Mouse (Mus musculus) embryo, embryonic 10.5 days (tissue): ENCODE data around the gene Saa3.
A peak's percentile ranks its signal among the peaks of the same experiment; 100 is the strongest.
"Not testable (repeated sequence)": the region's sequence is repeated elsewhere in the genome, so short reads cannot be mapped to it uniquely, and the experiment has no call there.

Source experiments
- DNase-seq: peaks from one replicate; pipeline ENCODE4 v3.0.0-alpha.2; 2015; ENCODE audit warnings: low spot score

The Saa3 gene

DNA sequence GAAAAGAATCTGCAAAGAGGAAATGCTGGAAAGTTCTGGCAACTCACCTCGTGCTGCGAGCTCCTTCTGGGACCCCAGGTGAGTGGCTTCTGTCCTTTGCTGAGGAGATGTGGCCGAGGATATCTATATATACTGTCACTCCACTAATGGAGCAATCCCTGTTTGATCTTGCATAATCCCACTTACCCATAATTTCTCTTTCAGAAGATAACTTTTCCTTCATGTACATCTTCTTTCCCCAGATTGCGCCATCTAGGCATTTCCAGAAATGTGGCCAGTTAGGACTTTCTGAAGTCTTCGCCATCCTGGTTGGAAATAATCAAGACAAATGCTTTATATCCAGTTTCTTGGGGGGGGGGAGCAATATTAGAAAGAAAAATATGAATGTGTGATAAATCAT lies at the start of gene Saa3:
Saa3 (minus strand) TSS at position 101 of the 400 bp plus-strand sequence.
- DNase-seq, result no peak

DNA sequence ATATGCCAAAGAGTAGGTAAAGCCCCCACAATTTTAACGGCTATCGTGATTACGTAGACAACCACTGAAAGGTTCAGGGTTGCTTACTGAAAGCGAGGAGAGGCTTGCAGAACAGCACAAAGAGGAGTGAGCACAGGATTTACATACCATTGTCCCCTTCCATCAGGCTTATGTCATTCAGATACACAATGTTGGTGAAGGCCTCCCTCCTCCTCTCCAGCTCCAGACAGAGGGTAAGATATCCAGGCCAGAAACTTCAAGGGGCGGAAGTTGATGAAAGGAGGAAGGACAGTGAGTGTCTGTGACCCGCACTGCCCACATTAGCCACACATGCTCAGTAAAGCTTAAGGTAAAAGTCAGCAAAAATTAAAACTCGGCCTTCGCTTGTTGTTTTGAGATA lies 49.2 kb upstream of the Saa3 start:
- DNase-seq, result no peak

DNA sequence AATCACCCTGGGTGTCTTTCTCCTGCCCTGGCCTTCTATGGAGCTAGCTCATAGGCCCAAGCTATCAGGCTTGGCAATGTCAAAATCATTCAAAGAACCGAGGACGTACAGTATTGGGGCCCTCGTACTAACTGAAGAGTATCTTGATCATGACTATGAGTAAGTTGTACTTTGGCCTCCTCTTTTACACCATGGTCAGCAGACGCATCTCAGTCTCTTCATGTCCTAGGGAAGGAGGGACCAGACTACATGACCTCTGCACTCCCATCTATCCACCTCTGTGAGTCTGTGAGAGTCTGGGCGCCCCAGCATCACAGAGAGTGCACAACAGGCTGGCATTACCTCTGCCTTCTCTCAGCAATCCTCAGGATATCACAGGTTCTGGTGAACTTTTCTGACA lies 47.1 kb upstream of the Saa3 start:
- no peak for DNase-seq

DNA sequence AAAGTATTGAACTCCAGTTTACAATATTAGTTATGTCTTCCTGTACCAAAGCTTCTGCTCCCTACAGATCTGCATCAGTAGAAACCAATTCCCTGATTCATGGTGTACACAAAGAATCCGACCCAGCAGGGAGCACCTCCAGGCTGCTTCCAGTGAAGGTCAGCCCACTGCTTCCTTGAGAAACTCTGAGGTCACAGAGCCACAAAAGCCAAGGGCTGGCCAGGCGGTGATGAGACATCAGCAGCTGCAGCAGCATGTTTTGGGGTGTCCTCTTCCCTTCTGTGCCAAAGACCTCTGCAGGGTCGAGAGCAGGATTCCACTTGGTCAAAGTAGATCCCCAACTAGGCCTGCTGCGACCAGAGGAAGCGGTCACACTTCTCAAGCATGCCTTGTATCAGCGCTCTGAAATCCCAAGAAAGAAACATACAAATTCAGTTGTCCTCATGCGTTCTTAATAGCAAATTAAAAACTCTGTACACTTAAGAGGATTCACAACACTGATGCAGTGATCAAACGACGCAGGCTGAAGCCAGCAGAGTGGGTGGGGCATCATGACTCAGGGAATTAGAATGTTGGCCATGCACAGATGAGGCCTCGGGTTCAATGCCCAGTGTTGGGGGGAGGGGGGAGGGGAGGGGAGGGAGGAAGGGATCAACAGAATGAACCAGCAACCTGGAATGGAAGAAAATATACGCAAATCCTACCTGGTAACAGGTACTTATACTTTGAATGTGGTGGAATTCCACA lies 45.7 kb upstream of the Saa3 start:
- no peak for DNase-seq

DNA sequence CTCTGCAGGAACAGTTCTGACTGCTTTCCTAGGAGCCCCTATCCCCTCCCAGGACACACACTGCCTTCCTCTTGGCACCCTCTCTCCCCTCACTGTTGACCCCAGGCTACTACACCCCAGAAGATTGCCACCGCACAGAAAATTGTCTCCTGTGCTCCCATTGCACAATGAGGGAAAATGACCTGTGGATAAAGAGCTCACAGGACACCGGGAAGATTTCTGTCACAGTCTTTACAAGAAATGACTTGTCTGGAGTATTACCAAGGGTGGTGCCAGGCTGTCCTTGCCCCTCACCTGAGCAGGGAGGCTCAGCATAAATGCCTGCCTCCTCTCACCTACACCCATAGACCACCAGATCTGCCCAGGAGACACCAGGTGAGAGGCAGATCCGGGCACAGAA lies 36.0 kb upstream of the Saa3 start, which contains the start of gene Saa2:
Saa2 (plus strand) TSS at position 301 of the 400 bp plus-strand sequence.
- no peak for DNase-seq

DNA sequence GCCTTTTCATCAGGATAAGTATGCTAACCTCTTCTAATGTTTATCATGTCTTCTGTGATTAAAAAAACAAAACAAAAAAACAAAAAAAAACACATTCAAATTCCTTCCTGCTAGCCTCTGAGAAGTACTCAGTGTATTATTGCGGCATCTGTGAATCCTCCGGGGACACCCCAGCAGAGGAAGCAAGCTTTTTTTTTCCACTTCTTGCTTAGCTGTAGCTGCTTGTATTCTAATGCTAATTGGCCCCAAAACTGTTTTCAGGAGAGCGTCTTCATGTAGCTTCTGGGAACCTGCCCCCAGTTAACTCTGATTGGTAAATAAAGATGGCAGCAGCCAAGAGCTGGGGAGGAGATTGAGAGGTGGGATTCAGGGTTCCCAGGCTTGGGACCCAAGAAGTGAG lies 33.0 kb upstream of the Saa3 start:
- no peak for DNase-seq

DNA sequence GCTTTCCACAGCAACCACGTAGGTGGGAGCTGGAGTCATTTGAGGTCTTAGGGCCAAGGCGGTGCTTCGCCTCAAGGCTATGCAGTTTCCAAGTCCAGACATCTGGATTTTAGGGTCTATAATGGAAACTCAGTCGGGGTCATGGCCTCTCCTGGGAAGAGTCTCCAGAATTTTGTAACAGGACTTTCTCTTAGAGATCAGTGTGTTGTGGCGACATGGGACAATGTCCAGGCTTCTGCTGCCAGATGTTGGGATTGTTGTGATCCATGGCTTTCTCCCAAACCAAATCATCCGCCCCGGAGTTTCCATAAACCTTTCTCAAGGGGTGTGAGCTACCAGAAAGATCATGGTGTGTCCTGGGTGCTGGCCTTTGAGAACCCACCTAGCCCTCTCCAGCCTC lies 30.9 kb upstream of the Saa3 start:
- no peak for DNase-seq

DNA sequence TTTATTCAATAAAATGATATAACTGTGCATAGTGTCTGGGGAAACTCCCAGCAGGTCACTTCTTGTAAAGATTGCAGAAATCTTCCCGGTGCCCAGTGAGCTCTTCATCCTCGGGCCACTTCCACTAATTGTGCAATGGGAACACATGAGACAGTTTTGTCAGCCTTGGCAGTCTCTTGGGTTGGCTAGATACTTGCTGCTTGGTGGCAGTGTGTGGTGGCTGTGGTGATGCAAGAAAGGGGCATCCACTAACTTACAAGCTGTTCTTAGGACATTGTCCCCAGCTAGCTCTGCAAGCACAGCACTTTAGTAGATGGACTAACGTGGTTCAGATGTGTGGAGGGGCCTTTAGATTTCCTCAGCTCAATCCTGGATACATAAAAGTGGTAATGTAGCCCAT lies 30.3 kb upstream of the Saa3 start:
- no peak for DNase-seq

DNA sequence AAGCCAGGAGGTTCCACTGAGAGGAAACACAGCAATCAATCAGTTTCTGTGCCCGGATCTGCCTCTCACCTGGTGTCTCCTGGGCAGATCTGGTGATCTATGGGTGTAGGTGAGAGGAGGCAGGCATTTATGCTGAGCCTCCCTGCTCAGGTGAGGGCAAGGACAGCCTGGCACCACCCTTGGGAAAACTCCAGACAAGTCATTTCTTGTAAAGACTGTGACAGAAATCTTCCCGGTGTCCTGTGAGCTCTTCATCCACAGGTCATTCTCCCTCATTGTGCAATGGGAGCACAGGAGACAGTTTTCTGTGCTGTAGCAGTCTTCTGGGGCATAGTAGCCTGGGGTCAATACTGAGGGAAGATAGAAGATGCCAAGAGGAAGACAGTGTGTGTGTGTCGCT lies 27.4 kb upstream of the Saa3 start, which contains the start of gene Saa1:
Saa1 (minus strand) TSS at position 101 of the 400 bp plus-strand sequence.
- DNase-seq, result not testable (repeated sequence)

DNA sequence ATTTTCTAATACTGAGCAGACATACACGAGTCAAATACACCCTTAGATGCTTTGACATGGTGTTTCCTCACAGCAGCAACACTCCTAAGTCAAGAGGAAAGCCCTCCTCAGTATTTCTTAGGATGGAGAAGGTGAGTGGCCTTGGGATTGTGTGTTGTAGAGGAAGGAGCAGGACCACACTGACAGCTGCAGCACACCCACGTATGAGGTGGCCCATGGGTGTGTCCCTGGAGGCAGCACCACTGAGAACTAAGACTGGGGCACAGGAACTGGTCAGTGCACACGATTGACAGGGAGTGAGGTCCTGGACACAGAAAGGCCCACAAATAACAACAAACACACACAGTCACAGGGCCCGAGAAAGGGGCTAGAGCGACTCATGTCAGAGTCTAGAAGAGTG lies 24.5 kb upstream of the Saa3 start:
- not testable (repeated sequence) for DNase-seq

DNA sequence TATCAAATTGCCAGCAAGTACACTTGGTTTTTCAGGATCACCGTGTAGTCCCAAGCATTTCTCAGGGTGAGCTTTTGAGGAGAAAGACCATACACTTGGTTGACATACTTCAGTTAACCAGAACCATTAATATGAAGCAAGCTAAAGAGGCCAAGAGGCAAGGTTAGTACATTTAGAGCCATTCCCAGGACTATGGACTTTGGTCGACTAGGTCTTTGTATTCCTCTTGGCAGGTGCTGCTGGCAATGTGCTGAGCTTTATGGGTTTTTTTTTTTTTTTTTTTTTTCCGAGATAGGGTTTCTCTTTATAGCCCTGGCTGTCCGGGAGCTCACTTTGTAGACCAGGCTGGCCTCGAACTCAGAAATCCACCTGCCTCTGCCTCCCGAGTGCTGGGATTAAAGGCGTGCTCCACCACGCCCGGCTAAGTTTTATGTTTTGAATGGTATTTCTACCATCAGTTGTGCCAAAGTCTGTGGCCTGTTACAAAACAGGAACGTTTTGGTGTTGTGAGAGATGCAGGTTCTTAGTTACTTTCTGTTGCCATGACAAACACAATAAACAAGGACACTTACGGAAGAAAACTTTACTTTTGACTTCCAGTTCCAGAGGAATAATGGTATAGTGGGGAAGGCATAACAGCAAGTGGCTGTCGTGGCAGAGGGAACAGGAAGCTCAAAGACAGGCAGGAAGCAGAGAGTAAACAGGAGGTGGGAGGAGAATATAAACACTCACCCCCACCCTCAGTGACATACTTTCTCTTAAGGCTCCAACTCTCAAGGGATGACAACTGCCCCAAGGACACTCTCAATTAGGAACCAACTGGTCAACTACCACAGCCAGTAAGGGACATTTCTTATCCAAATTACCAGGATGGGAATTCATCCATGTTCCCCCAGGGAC lies 23.3 kb upstream of the Saa3 start:
- no peak for DNase-seq

DNA sequence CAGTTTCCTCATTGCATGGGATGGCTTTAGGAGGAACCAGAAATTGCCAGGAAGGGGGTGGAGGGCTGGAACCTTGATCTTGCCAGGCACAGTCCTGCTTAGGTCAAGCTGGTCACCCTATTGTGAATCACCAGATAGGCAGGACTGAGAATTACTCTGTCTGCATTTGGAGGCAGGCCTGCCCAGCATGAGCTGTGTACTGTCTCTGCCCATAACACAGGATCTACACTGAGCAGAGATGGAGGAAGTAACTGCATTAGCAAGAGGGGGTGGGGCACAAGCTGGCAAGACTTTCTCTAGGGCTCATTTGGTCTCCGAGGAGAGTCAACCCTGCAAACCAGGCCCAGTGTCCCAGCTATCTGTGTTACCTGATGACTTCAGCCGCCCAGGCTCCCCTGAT lies 19.5 kb upstream of the Saa3 start:
- no peak for DNase-seq

DNA sequence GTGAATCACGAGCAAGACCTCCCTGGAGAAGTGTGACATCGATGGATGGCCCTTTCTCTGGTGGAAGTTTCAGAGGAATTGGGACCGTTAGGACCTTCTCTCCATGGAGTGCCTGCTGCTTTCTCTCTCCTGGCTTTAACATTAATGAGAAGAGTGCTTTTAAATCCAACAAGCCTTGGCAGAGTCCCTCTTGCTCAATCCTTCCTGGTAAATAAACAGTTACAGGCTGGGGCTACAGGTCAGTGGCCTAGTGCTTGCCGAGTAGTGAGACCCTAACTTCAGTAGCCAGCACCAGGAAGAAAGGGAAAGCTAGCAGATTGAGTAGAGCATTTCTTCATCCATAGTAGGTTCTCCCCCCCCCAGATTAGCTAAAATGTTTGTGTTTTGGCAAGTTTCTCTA lies 17.0 kb upstream of the Saa3 start, which contains the start of gene Saa4:
Saa4 (minus strand) TSS at position 146 of the 400 bp plus-strand sequence.
- DNase-seq, result no peak

DNA sequence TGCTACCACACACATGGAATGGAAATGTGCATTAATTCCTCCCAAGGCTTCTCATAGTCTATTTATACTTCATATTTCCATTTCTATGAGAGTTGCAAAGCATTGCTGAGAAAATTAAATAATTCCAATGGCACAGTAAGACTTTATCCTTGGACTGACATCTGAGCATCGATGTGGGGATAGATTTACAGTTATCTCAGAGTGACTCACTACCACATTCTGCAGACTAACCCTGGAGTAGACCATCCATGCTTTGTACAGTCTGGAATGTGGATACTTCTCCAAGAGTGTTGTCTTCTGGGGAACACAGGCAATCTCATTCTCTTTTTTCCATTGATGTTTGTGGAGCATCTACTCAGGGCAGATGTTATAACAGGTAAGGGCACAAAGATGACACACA lies 12.1 kb upstream of the Saa3 start:
- no peak for DNase-seq

DNA sequence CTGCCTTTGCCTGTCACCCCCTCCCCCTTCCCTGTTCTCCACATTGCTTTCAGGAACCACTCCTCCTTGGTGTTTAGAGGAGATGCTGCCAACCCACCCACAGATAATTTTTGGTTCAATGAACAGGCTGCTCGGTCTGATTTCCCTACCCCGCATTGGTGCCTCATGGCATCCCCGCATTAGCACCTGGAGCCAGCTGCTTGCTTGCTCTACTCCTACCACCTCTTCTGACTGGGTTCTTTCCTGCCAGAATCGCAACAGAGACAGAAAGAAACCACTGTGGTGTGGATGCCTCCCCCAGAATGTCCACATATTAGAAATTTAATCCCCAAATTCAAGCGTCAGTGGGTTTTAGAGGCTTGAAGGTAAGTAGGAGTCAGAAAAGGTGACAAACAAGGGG lies 8.9 kb upstream of the Saa3 start:
- DNase-seq, result no peak

DNA sequence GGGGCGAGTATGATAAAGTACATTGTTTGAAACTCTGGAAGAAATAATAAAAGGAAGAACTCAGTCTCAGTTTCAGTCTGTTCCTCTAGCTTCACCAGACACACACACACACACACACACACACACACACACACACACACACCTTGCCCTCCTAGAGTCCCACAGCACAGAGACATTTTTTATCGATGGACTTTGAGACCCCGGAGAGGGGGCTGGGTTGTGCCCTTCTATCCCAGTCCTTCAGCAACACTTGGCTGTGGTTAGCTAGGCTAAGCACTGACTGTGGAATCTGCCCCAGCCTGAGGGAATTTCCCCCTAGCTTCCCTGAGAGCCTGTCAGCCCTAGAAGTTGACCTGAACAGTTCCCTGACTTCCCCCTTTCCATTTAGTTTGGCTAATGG lies 8.3 kb upstream of the Saa3 start:
- DNase-seq, result no peak

DNA sequence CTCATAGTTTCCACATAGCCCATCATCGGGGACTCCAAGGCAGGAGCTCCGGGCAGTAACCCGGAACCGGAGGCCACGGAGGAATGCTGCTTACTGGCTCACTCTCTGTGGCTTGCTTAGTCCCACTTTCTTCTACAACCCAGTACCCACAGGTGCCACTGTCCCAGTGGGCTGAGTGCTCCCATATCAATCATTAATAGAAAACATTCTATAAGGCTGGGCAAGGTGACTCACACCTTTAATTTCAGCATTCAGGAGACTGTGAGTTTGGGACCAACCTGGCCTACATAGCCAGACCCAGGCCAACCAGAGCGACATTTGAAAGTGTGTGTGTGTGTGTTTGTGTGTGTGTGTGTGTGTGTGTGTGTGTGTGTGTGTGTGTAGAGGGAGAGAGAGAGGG lies 7.9 kb upstream of the Saa3 start:
- DNase-seq, result no peak

DNA sequence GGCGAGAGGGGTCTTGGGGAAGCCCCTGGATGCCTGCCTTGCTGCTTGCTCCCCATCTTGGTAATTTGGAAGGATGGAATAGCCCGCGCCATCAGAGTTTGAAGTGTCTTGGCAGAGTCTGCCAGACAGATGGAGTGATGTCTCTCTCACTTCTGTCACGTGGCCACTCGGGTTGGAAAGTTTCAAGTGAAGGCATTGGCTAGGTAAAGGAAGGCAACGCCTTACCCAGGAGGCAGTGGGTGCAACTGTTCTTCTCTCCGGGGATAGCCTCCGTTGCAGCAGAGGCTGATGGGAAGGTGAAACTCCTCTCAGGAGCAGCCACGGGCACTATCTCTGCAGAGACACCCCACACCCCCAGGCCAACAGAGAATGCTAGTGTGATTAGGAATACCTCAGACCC lies 5.0 kb upstream of the Saa3 start:
- no peak for DNase-seq

DNA sequence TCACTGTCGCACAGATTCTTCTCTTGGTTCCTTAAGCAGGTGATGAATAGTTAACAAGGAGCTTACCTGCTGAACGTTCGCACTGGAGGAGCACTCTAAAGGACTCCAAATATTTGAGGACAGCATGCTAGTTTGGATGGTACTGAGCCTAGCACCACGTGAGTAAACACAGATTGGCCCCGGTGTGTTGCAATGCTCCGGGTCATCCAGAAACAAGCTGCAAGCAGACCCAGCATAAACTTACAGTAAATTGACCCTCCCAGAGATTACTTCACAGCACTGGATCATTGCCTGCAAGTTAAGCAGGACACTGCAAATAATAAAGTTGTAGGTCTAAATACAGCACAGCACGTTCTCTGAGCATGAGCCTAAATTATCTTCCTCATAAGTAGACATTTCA lies 4.0 kb upstream of the Saa3 start:
- DNase-seq, result no peak

DNA sequence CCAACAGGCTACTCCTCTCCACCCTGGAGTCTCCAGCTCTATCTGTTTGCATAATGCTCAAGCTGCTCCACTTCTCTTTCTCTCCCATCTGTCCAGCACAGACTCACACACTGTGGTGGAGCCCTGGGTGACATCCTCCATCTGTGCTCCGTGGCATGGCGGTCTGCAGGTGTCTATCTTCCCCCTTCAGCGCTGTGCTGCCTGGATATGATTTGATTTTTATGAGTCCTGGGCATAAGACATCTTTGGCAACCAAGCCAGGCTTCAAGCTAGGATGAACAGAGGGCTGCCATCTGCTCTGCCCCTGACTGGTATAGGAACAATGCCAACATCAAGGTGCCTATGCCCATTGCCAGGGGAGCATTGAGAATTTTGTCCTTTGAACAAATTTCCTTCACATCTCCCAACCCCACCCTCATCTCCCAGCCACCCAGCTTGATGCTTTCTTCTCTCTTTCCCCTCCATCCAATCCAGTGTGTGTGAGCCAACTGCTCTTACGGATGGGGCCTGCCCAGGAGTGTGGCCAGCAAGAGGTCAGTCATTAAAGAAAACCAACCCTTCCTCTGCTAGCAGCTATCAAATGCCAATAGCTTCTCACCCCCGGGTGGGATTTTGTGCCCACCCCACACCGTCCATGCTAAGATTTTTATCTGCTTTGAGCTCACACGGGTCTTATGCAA lies 3.2 kb upstream of the Saa3 start:
- DNase-seq, result no peak

DNA sequence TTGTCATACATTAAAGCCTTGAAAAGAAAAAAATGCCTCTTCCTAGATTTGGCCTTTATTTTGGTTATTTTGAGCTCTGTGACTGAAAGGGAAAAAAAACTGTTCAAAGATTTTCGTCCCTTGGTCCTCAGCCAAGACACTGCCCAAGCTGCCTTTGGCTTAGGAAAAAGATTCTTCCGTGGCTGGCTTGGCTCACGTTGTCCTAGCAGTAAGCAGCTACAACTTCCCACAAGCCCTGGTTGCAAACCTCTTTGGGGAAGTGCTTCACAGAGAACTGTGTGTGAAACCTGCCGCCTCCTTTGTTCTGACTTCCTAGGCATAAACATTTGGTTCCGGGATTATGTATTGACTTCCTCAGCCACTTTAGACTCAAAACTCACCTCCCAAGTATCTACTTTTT lies 1.4 kb upstream of the Saa3 start:
- DNase-seq, result no peak

DNA sequence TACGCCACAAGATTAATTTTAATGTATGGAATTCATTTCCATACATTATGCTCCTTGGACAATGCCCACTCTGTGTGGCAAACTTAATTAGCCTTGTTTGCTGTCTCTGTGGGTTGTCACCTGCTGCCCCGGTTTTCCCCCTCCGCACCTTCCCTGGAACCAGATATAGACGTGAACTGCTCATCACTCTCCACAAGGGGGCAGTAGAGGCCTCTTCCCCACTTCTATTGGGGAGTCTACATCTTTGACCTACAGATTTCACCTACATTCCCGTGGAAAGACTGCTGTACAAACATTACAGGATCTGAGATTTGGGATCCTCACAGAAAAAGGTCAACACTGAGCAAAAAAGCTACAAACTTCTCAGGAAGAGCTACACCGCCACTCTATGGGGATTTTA lies 982 bp downstream of the Saa3 start:
- peak; percentile 83 for DNase-seq

DNA sequence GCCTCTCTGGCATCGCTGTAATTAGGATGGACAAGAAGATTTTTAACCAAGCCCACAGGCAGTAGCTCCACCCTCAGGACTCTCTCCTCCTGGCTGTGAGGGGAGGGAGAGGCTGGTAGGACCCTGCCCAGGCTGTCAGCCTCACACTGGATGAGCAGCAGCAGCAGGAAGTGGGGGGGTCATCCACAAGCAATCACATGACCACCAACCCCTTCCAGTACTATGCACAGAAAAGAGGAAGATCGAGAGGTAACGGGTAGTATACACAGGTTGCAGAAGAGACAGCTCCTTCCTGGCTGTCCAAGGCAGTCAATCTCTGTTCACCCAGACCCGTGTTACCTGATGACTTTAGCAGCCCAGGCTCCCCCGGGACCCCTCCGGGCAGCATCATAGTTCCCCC lies 3.2 kb downstream of the Saa3 start:
- DNase-seq, result no peak
